Mouse (Mus musculus) testis, adult 2 months (tissue): ENCODE measurements around the gene Zscan12.

ENCODE experiments used
- CTCF ChIP-seq: fragments of 200-500 bp; IDR thresholded peaks from 2 replicates; pipeline ENCODE4 v1.5.1; 2012; ENCODE audit warnings: low read depth, mild to moderate bottlenecking, inconsistent platforms, low read length, moderate library complexity; ENCODE audit not compliant: control insufficient read depth, insufficient read depth, insufficient replicate concordance
- POLR2A ChIP-seq: fragments of 200-500 bp; IDR thresholded peaks from 2 replicates; pipeline ENCODE4 v1.6.1; 2012; ENCODE audit warnings: low read depth, mild to moderate bottlenecking, inconsistent platforms, low read length, moderate library complexity; ENCODE audit not compliant: control insufficient read depth

GRCm38 (mm10) chr13:21414231-21415212 lies 51.9 kb downstream of the Zscan12 start:
- TF ChIP-seq POLR2A = no peak
- TF ChIP-seq CTCF = no peak
